Mouse (Mus musculus) adrenal gland, adult (tissue): ENCODE data around the gene Cald1.

Experiments
- DNase-seq, 2 experiments: peaks; one replicate each; pipeline ENCODE4 v3.0.0; 2022 to 2023; ENCODE audit warnings: low spot score in 1 of 2; ENCODE audit not compliant: inconsistent age in 2 of 2

Gene Cald1

DNA sequence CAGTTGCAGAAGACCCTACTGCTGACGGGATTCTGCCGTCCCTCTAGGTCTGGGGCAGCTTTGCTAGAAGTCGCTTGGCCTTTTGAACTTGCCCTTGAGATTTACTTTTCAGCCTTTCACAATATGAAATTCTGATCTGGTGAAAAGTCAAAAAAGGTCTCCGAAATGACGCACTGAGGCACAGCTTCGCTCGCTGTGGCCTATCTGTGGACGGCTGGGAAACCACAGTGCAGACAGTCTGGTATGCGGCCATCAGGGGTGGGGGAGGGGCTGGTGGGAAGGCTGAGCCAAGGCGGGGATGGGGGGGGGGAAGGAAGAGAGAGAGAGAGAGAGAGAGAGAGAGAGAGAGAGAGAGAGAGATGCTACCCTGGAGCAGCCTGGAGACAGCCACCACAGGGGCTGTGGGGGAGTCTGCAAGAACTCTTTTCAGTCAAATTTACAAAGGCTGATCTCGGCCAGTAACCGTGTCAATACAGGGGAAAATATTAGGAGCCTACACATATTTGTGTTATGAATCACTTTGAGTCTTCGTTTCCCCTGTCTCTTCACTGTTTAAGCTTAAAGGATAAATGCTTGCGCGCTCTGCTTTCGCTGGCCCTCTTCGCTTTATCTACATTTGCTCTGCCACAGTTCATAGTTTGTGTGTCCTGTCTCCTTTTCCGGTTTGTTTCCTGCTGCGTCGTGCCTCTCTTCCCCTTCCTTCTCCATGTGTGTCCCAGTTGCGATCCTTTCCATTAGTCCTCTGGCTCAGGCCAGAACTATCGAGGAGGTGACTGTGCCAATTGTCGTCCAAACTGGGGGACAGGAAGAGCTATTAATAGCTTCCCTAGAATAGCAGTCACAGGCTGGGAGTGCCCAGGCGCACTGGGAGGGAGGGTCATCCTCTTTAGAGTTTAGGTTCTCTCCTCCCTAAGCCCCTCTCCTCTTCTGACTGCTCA is 11.9 kb downstream of the Cald1 start:
- peak; percentile 60 to 83 for DNase-seq

GRCm38 (mm10) chr6:34613122-34613521 is 14.8 kb downstream of the Cald1 start:
- DNase-seq: no peak

GRCm38 (mm10) chr6:34615419-34615818 is 17.1 kb downstream of the Cald1 start:
- no peak for DNase-seq

- DNase-seq: no peak
Observed at GRCm38 (mm10) chr6:34619494-34619893, 21.2 kb downstream of the Cald1 start.

- DNase-seq: no peak
Observed at GRCm38 (mm10) chr6:34620242-34620641, 21.9 kb downstream of the Cald1 start.

DNA sequence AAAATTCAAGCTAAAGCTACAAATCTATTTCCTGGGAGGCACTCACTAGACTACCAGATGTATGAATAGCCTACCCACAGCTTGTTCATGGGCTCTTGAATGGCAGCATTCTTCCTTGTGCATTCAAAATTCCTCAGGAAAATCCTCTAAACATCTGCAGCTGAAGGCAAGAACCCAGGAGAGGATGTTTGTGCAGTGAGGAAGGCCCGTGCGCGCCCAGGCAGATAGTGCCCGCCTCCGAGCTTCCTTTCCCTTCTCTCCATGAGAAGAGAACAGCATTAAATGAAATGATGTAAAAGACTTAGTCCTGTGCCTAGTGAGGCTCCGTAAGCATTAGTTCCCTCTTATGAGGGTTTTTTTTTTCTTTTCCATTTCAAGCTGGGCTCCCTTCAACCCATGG is 24.6 kb downstream of the Cald1 start:
- no peak for DNase-seq

GRCm38 (mm10) chr6:34623290-34623689 is 25.0 kb downstream of the Cald1 start:
- no peak for DNase-seq

DNA sequence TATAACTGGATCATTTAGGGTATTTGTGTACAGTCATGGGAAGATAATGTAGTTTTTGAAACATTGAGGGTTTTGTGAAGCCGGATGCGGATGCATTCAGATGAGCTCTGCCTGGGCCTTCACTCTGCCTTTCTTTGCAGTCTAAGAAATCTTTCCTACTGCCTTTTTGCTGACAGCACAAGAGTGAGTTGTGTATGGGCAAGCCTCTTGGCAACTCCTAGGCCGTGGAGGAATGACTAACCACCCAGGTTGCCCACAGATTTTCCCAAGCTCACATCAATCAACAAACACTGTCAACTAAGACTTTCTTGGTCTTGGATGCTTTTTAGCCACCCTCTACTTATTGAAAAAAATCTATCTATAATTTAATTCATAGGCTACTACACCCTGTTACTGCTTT is 26.2 kb downstream of the Cald1 start:
- no peak for DNase-seq

DNA sequence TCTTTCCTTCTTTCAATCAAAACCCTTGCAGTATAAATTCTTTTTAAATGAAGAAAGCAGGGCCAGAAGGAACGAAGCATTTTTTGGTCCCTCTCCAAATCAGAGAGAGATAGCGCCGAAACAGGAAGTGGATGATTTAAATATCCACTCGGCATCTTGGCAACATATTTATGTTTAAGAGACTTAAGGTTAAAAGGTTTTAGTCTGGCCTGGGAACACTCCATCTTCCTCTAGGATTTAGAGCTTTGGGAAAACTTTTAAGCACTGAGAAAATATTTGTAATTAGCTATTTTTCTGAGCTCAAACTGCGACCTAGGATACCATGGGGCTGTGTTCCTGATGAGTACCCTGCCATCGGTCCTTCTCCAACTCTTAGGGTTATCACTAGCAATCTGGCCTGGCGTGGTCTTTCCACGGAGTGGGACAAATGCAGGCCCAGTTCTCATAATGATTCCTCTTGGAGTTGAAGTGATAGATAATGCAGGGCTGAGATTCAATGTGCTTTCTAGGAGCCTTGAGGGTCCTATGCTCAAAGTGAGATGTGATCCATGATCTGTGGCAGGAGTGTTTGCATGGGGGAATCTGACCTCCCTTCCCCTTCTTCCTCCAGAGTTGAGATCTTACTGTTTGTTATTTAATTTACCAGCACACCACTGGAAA is 28.4 kb downstream of the Cald1 start:
- no peak for DNase-seq

DNA sequence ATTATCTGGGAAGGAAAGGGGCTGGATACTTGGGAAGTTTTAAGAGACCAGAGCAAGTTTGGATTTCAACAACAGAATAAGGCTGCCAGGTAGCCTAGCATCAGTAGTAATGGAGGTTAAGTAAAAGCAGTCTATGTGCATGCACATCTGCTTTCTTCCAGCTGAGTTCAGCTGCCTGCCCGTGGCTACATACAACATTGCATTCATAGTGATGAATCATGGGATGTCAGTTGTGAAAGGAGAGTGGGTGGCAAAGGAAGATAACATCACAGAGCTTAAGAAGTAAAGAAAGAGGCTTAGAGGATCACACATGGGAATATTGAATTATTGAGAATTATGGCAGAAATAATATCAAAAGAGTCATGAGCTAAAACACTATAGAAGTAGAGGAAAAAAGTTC is 29.8 kb downstream of the Cald1 start:
- DNase-seq: no peak

GRCm38 (mm10) chr6:34633776-34634175 is 35.5 kb downstream of the Cald1 start:
- DNase-seq: no peak

DNA sequence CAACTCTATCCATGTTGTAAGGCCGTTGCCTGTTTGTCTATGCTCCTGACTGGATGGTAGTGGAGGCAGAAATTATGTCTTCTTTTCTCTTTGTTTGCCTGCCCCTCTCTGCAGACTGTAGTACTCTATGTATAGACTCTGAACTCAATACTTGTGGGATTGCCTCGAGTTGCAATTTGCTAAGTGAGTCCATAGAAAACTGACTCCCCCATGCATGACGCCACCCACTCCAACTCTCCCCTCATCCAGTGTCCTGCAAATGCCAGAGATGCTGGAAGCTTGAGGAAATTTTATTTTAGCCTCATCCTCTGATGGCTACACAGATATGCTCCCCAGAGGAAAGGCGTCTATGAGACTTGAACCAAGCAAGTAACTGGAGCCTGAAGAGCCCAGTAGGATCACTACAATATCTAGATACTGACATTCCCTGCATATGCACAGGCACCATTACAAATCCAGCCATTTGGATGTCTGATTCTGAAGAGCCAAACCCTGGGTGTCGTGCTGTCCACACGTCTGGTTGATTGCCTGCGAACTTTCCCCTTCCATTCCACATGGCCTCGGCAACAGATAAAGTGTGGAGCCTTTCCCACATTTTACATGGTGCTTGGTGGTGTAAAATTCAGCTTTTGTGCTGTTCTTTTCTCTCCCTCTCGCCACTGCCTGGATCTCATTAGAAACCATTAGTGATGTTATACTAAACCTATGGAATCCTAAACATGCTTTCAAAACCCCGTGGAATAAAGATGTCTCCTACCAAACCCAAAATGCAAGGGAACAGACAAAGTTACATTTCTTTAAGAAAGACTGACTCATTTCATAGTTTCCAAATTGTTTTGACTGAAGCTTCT is 39.5 kb downstream of the Cald1 start:
- no peak for DNase-seq

DNA sequence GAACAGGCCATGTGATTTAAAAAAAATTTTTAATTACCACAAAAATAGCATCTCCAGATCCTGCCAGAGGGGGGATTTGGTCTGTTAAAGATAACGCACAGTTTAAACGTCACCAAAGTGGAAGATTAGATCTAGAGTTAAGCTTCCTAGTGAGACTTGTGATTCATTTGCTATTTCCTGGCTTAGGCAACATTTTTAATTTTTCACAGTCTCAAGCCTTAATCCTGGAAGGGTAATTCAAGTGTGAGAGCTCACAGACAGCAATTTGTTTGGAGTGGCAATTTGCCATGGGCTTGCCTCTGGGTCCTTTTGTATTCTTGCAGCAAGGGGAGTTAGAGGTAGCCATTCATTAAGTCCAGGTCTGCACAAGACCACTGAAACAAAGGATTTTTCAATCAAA is 40.4 kb downstream of the Cald1 start:
- peak in 1 of 2 experiments; percentile 55 for DNase-seq

DNA sequence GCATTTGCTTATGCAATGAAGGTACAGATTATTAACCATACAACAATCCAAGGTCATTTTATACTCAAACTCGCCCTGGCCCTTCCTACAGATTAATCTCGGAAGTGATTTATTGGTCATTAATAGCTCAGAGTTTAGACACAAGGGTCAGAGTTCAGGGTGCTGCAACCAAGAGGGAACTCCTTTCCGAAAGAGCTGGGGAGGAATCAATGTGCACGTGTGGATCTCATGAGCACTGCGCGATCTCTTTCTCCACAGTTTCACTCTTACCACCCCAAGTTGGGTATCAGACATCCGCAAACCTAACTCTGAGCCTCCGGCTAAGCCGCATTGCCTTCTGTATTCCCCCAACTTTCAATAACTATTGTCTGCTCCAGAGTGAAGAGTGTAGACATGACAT is 41.9 kb downstream of the Cald1 start:
- DNase-seq: no peak

DNA sequence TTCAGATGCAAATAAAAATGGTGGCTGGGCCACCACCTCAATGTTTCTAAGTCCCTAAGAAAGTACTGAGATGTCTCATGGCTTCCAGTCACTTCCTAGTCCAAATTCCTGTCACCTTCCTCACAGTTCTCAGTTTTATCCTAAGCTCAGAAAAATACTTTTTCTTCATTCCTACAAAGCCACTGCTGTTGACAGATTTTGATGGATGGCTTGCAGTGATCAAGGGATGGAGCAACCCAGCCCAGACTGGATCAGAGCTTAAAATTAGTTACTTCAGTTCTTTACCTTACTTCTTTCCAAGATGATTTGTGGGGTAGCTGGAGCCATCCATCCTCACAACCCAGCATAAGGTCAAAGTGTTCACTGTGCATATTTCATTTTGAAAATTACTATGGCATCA is 42.8 kb downstream of the Cald1 start:
- no peak for DNase-seq

DNA sequence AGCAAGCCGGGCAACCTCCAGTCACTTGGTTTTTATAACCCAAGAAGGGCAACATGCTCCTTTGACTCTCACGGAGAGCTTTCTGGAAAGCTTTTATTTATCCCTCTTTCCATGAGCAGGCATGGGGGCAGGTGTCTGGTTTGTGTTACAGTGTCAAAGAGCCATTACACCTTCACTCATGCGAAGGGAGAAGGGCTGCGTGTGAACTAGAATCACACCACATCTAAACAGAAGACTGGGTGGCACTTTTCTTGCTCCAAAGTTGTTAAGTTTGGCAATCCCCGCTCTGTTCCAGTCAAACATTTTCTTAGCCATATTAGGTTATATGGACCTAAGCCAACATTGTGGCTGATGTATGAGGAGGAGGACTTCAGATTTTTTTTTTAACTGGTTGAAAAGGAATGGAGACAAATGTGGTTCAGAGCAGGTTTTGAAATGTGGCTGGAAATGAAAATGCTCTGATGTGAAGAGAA is 43.8 kb downstream of the Cald1 start:
- DNase-seq: no peak

DNA sequence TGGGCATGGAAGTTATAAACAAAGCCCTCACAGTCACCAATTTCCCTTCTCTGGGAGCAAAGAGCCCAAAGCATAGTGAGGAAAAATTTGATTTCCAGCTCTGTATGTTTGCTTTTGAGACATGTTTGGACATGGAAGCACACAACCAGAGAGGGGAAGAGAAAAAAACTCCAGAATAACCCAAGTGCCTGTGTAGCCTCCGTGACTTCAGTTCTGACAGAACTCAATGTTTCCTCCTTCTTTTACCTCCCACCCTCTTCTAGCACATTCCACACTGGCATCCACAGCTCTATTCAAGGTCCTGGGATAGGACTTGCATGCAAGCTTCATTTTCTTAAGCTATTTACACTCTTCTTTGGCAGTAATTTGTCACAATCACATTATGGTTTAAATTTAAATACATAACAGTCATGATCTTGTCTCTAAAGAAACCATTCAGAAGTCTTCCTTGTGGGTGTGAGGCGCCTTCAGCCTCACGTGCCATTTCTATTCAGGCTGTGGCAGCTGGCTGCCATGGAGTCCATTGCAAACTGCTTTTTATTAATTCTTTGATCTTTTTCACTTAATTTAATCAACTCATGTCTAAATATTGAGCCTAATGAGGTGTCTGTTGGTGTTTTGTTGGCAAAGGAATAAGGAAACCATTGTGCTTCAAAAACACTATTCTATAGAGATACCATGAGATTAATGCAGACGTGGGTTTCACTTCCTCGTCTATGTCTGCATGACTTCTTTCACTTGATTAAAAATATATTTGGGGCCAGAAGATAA is 49.9 kb downstream of the Cald1 start:
- DNase-seq: no peak

DNA sequence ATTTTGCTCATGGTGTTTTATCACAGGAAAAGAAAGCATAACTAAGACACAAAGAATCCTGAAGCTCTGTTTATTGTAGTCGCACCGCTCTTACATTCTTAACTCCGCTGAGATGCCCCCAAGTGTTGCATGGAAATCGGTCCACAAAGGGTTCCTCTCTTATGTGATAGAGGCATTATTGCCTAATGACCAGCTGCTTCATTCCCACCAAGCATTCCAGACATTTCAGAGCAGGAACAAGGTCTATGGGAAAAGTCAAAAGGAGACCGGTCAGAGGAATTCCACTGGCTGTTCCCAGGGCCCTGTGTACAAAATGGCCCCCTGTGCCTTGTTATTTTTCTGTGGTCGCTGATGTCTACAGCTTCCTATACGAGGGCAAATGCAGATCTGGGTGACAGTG is 53.0 kb downstream of the Cald1 start:
- no peak for DNase-seq

DNA sequence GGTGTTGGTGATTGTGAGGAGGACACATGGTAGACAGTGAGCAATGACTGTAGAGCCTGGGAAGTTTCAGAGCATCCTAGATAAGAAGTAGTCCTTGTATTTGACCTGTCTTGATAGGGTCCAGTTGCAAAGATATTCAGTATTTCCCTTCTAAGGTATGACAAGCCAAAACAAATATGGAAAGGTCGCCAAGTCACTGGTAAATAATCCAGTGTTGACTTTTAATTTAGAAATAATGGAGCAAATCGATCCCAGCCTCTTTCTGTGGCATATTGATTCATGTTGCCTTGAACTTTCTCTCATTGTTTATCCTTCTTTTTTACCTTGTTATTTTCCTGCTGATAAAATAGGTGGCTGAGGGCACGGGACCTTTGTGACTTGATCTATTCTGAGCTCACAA is 57.4 kb downstream of the Cald1 start:
- DNase-seq: no peak

DNA sequence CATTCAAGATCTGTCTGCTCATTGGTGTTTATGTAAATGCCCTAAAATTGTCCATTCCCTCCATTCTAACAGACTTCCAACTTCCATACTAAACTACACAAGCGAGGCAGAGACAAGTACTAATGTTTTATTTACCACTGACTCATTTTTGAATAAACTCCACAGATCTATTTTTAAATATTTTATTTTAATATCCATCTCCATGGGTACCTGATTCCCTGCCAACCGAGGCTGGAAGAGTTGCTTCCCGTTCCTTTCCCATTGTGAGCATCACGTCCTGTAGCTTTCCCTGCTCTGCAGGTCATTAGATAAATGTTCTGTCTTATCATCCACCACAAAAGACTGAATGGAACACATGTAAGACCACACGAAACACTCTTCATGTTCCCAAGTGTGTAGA is 60.5 kb downstream of the Cald1 start:
- DNase-seq: no peak

DNA sequence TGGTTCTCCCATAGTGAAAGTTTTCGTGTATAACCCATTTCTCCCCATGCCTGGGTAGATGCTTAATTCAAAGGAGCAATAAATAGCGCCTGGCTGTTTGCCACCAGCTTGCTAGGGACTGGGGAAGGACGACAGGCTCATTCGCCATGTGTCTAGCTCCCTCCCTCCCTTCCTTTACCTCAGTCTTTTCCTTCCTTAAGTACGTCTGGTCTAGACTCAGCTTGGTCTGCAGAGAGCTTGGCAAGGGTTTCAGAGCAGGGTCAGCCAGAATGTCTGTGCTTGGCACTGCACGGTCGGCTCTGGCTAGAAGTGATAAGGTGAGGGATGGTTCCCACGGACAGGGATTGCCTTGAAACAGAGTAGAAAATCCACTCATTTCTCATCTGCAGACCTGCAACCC is 62.4 kb downstream of the Cald1 start:
- peak; percentile 18 to 60 for DNase-seq
